Mouse (Mus musculus) CD8-positive naive resting alpha-beta T cell, adult 2 months (primary cell): Measurements from ENCODE around the gene Gm21915.

Experiments
- DNase-seq, 2 experiments: peaks; one replicate each; pipeline ENCODE4 v3.0.0; 2022; ENCODE audit warnings: low read depth in 2 of 2, low spot score in 2 of 2

Gene Gm21915

GRCm38 (mm10) chr9:40670313-40670712 lies at the start of gene Gm21915:
Gene Gm21915, plus strand, starts transcription at chr9:40670613.
- DNase-seq = no peak

GRCm38 (mm10) chr9:40622265-40622664 lies 48.1 kb upstream of the Gm21915 start:
- DNase-seq = no peak

- no peak for DNase-seq
These were observed 47.6 kb upstream of the Gm21915 start for GRCm38 (mm10) chr9:40622793-40623192.

GRCm38 (mm10) chr9:40625341-40625740 lies 45.1 kb upstream of the Gm21915 start:
- DNase-seq = no peak

- DNase-seq = no peak
These were observed 43.8 kb upstream of the Gm21915 start for GRCm38 (mm10) chr9:40626566-40626965.

GRCm38 (mm10) chr9:40627146-40627713 lies 43.2 kb upstream of the Gm21915 start:
- DNase-seq = no peak

GRCm38 (mm10) chr9:40628130-40629069 lies 42.0 kb upstream of the Gm21915 start:
- no peak for DNase-seq

- no peak for DNase-seq
These were observed 41.0 kb upstream of the Gm21915 start for GRCm38 (mm10) chr9:40629441-40629840.

- no peak for DNase-seq
These were observed 39.3 kb upstream of the Gm21915 start for GRCm38 (mm10) chr9:40631101-40631500.

GRCm38 (mm10) chr9:40631505-40631904 lies 38.9 kb upstream of the Gm21915 start:
- DNase-seq = no peak

- peak; percentile 39 to 40 for DNase-seq
These were observed 34.4 kb upstream of the Gm21915 start for GRCm38 (mm10) chr9:40636054-40636453.

GRCm38 (mm10) chr9:40637705-40638393 lies 32.6 kb upstream of the Gm21915 start:
- no peak for DNase-seq

- DNase-seq = no peak
These were observed 31.9 kb upstream of the Gm21915 start for GRCm38 (mm10) chr9:40638394-40639049.

- DNase-seq = no peak
These were observed 30.8 kb upstream of the Gm21915 start for GRCm38 (mm10) chr9:40639536-40640187.

- no peak for DNase-seq
These were observed 29.1 kb upstream of the Gm21915 start for GRCm38 (mm10) chr9:40641318-40641717.

- no peak for DNase-seq
These were observed 27.8 kb upstream of the Gm21915 start for GRCm38 (mm10) chr9:40642470-40643220.

GRCm38 (mm10) chr9:40649444-40649843 lies 21.0 kb upstream of the Gm21915 start:
- DNase-seq = no peak

- no peak for DNase-seq
These were observed 20.4 kb upstream of the Gm21915 start for GRCm38 (mm10) chr9:40649983-40650382.

- no peak for DNase-seq
These were observed 19.1 kb upstream of the Gm21915 start for GRCm38 (mm10) chr9:40651239-40651859.

- no peak for DNase-seq
These were observed 17.7 kb upstream of the Gm21915 start for GRCm38 (mm10) chr9:40652757-40653156.
